Mouse (Mus musculus): ENCODE data around the gene Gm37240. TPM values are rescaled to one million over a fixed set of nuclear protein-coding genes. Genes with fewer than 3 reads are reported as not detected.
A peak's percentile ranks its signal among the peaks of the same experiment; 100 is the strongest.

Gene Gm37240
- total RNA-seq, 2 experiments from 2014 or later, result 0.27 to 1.1 TPM

GRCm38 (mm10) chr3:85104301-85104700 is 783.0 kb downstream of the Gm37240 start:
- DNase-seq (ENCODE audit: extremely low spot score in 1 of 2, low spot score in 2 of 2), result peak in 1 of 2 experiments; percentile 4
- H3K27ac ChIP-seq, result no peak overlapping the region
- TF ChIP-seq CTCF (IDR thresholded peaks at IDR 0.05), result no peak
- intact Hi-C loops (cut with DNase I), result loop anchor here (5.0 kb wide), 1 partner anchor 47 kb away; no protein-coding TSS in a partner anchor
- H3K4me3 ChIP-seq, result no peak overlapping the region

GRCm38 (mm10) chr3:85080882-85081558 is 806.3 kb downstream of the Gm37240 start:
- DNase-seq (ENCODE audit: extremely low spot score in 1 of 2, low spot score in 2 of 2), result no peak
- TF ChIP-seq CTCF (IDR thresholded peaks at IDR 0.05), result no peak
- no peak overlapping the region for H3K27ac ChIP-seq
- no peak overlapping the region for H3K4me3 ChIP-seq
- intact Hi-C loops (cut with DNase I), result no loop called here

- intact Hi-C loops (cut with DNase I), result no loop called here
- TF ChIP-seq CTCF (IDR thresholded peaks at IDR 0.05), result no peak
- H3K27ac ChIP-seq, result no peak overlapping the region
- no peak for DNase-seq (ENCODE audit: extremely low spot score in 1 of 2, low spot score in 2 of 2)
- H3K4me3 ChIP-seq, result no peak overlapping the region
These were observed 823.2 kb downstream of the Gm37240 start for GRCm38 (mm10) chr3:85064113-85064512.

GRCm38 (mm10) chr3:85060153-85060552 is 827.2 kb downstream of the Gm37240 start:
- H3K27ac ChIP-seq, result no peak overlapping the region
- H3K4me3 ChIP-seq, result no peak overlapping the region
- no peak for TF ChIP-seq CTCF (IDR thresholded peaks at IDR 0.05)
- intact Hi-C loops (cut with DNase I), result no loop called here
- no peak for DNase-seq (ENCODE audit: extremely low spot score in 1 of 2, low spot score in 2 of 2)

- H3K27ac ChIP-seq, result no peak overlapping the region
- intact Hi-C loops (cut with DNase I), result loop anchor here (5.0 kb wide), 1 partner anchor 45 kb away; no protein-coding TSS in a partner anchor
- no peak overlapping the region for H3K4me3 ChIP-seq
- TF ChIP-seq CTCF (IDR thresholded peaks at IDR 0.05), result no peak
- DNase-seq (ENCODE audit: extremely low spot score in 1 of 2, low spot score in 2 of 2), result no peak
These were observed 830.1 kb downstream of the Gm37240 start for GRCm38 (mm10) chr3:85057245-85057644.

GRCm38 (mm10) chr3:85053526-85053925 is 833.8 kb downstream of the Gm37240 start:
- intact Hi-C loops (cut with DNase I), result no loop called here
- Histone ChIP-seq H3K4me3 (no peak overlapping the region), H3K27ac (no peak overlapping the region)
- no peak for DNase-seq (ENCODE audit: extremely low spot score in 1 of 2, low spot score in 2 of 2)
- no peak for TF ChIP-seq CTCF (IDR thresholded peaks at IDR 0.05)

GRCm38 (mm10) chr3:85052196-85052595 is 835.1 kb downstream of the Gm37240 start:
- DNase-seq (ENCODE audit: extremely low spot score in 1 of 2, low spot score in 2 of 2), result no peak
- H3K4me3 ChIP-seq, result no peak overlapping the region
- intact Hi-C loops (cut with DNase I), result no loop called here
- no peak for TF ChIP-seq CTCF (IDR thresholded peaks at IDR 0.05)
- H3K27ac ChIP-seq, result no peak overlapping the region

GRCm38 (mm10) chr3:85048569-85048968 is 838.7 kb downstream of the Gm37240 start:
- no peak overlapping the region for H3K27ac ChIP-seq
- TF ChIP-seq CTCF (IDR thresholded peaks at IDR 0.05), result no peak
- intact Hi-C loops (cut with DNase I), result no loop called here
- no peak for DNase-seq (ENCODE audit: extremely low spot score in 1 of 2, low spot score in 2 of 2)
- H3K4me3 ChIP-seq, result no peak overlapping the region

- Histone ChIP-seq H3K27ac (peak overlapping the region; percentile 80), H3K4me3 (no peak overlapping the region)
- TF ChIP-seq CTCF (IDR thresholded peaks at IDR 0.05), result no peak
- DNase-seq (ENCODE audit: extremely low spot score in 1 of 2, low spot score in 2 of 2), result peak in 1 of 2 experiments; percentile 34
- intact Hi-C loops (cut with DNase I), result loop anchor here (1.0 to 5.0 kb wide), 3 partner anchors 100 to 269 kb away; no protein-coding TSS in a partner anchor
These were observed 843.6 kb downstream of the Gm37240 start for GRCm38 (mm10) chr3:85043679-85044218.

- H3K27ac ChIP-seq, result peak overlapping the region; percentile 80
- no peak for TF ChIP-seq CTCF (IDR thresholded peaks at IDR 0.05)
- no peak overlapping the region for H3K4me3 ChIP-seq
- intact Hi-C loops (cut with DNase I), result loop anchor here (5.0 kb wide), 2 partner anchors 145 to 270 kb away; no protein-coding TSS in a partner anchor
- DNase-seq (ENCODE audit: extremely low spot score in 1 of 2, low spot score in 2 of 2), result no peak
These were observed 845.2 kb downstream of the Gm37240 start for GRCm38 (mm10) chr3:85042126-85042525.

- H3K27ac ChIP-seq, result peak overlapping the region; percentile 87
- no peak overlapping the region for H3K4me3 ChIP-seq
- DNase-seq (ENCODE audit: extremely low spot score in 1 of 2, low spot score in 2 of 2), result no peak
- TF ChIP-seq CTCF (IDR thresholded peaks at IDR 0.05), result no peak
- intact Hi-C loops (cut with DNase I), result loop anchor here (10.0 kb wide), 1 partner anchor 636 kb away; no protein-coding TSS in a partner anchor
These were observed 858.2 kb downstream of the Gm37240 start for GRCm38 (mm10) chr3:85029141-85029540.
